Mouse (Mus musculus) layer of hippocampus, postnatal 10 days (tissue): ENCODE data around the gene BC048403. TPM values are rescaled to one million over a fixed set of nuclear protein-coding genes. Genes with fewer than 3 reads are reported as not detected.

Source experiments
- DNase-seq, 2 experiments: peaks; one replicate each; pipeline ENCODE4 v3.0.0; 2021; ENCODE audit warnings: low spot score in 2 of 2
- total RNA-seq, 2 experiments: library from RNA; stranded (reverse); gene quantifications; 2 replicates each; pipeline ENCODE4 v1.2.3; 2021

Gene BC048403
- total RNA-seq, 2 experiments from 2014 or later, result 6.8 to 8.0 TPM

GRCm38 (mm10) chr10:121755822-121756221, 16.1 kb downstream of the BC048403 start:
- no peak for DNase-seq

- DNase-seq, result no peak
These were observed 16.9 kb downstream of the BC048403 start for GRCm38 (mm10) chr10:121756677-121757076.

GRCm38 (mm10) chr10:121759095-121759494, 19.4 kb downstream of the BC048403 start:
- DNase-seq, result no peak

- DNase-seq, result no peak
These were observed 22.4 kb downstream of the BC048403 start for GRCm38 (mm10) chr10:121762141-121762540.

- DNase-seq, result no peak
These were observed 23.5 kb downstream of the BC048403 start for GRCm38 (mm10) chr10:121763191-121763590.

GRCm38 (mm10) chr10:121764469-121765173, 24.9 kb downstream of the BC048403 start:
- no peak for DNase-seq

GRCm38 (mm10) chr10:121765174-121766057, 25.7 kb downstream of the BC048403 start:
- peak; percentile 22 to 39 for DNase-seq

- DNase-seq, result peak in 1 of 2 experiments; percentile 21
These were observed 27.6 kb downstream of the BC048403 start for GRCm38 (mm10) chr10:121767295-121767694.

- DNase-seq, result no peak
These were observed 30.0 kb downstream of the BC048403 start for GRCm38 (mm10) chr10:121769711-121770110.

- no peak for DNase-seq
These were observed 31.2 kb downstream of the BC048403 start for GRCm38 (mm10) chr10:121770624-121771577.

- DNase-seq, result no peak
These were observed 34.1 kb downstream of the BC048403 start for GRCm38 (mm10) chr10:121773813-121774212.

- DNase-seq, result no peak
These were observed 36.3 kb downstream of the BC048403 start for GRCm38 (mm10) chr10:121775990-121776389.

GRCm38 (mm10) chr10:121781159-121781558, 41.4 kb downstream of the BC048403 start:
- no peak for DNase-seq

- DNase-seq, result no peak
These were observed 48.8 kb downstream of the BC048403 start for GRCm38 (mm10) chr10:121788536-121788935.

- DNase-seq, result no peak
These were observed 50.3 kb downstream of the BC048403 start for GRCm38 (mm10) chr10:121790078-121790477.

- no peak for DNase-seq
These were observed 52.9 kb downstream of the BC048403 start for GRCm38 (mm10) chr10:121792661-121793060.

- DNase-seq, result no peak
These were observed 54.7 kb downstream of the BC048403 start for GRCm38 (mm10) chr10:121794486-121794885.

GRCm38 (mm10) chr10:121796027-121796802, 56.5 kb downstream of the BC048403 start:
- DNase-seq, result no peak

- no peak for DNase-seq
These were observed 60.3 kb downstream of the BC048403 start for GRCm38 (mm10) chr10:121800041-121800440.
